Mouse (Mus musculus) testis, adult 2 months (tissue): ENCODE results near the gene Lrrk1. TPM values are rescaled to one million over a fixed set of nuclear protein-coding genes. Genes with fewer than 3 reads are reported as not detected.

Experiments
- H3K27ac ChIP-seq: fragments of 200-500 bp; 2 replicates; pipeline ENCODE4 v1.5.1; 2012; ENCODE audit warnings: low read depth, low read length; ENCODE audit not compliant: control insufficient read depth, insufficient read depth
- H3K27me3 ChIP-seq: fragments of 200-500 bp; 2 replicates; pipeline ENCODE4 v1.6.1; 2012; ENCODE audit warnings: mild to moderate bottlenecking, low read length, moderate library complexity; ENCODE audit not compliant: control insufficient read depth, insufficient read depth
- H3K36me3 ChIP-seq: fragments of 200-500 bp; 2 replicates; pipeline ENCODE4 v1.6.1; 2012; ENCODE audit warnings: mild to moderate bottlenecking, low read length; ENCODE audit not compliant: control insufficient read depth, insufficient read depth
- H3K4me1 ChIP-seq: fragments of 200-500 bp; 2 replicates; pipeline ENCODE4 v1.6.1; 2012; ENCODE audit warnings: low read length; ENCODE audit not compliant: control insufficient read depth, insufficient read depth
- H3K4me3 ChIP-seq: fragments of 200-500 bp; 2 replicates; pipeline ENCODE4 v1.5.1; 2012; ENCODE audit warnings: low read depth, mild to moderate bottlenecking, low read length, moderate library complexity, mixed read lengths; ENCODE audit not compliant: control insufficient read depth
- CTCF ChIP-seq: fragments of 200-500 bp; IDR thresholded peaks from 2 replicates; pipeline ENCODE4 v1.5.1; 2012; ENCODE audit warnings: low read depth, mild to moderate bottlenecking, inconsistent platforms, low read length, moderate library complexity; ENCODE audit not compliant: control insufficient read depth, insufficient read depth, insufficient replicate concordance
- POLR2A ChIP-seq: fragments of 200-500 bp; IDR thresholded peaks from 2 replicates; pipeline ENCODE4 v1.6.1; 2012; ENCODE audit warnings: low read depth, mild to moderate bottlenecking, inconsistent platforms, low read length, moderate library complexity; ENCODE audit not compliant: control insufficient read depth
- polyA plus RNA-seq: library from polyadenylated mRNA; depleted of rRNA; stranded (reverse); fragments of >200 nt; gene quantifications from 2 replicates; pipeline ENCODE4 v1.2.3, GENCODE M21; 2012

The Lrrk1 gene
- polyA plus RNA-seq, 1 experiment: 2.3 TPM

GRCm38 (mm10) chr7:66273494-66273893, 114.7 kb downstream of the Lrrk1 start:
- H3K36me3 ChIP-seq: no peaks in the 10 kb centered on the region
- H3K4me3 ChIP-seq: no peak overlapping the region
- H3K27ac ChIP-seq: no peak overlapping the region
- H3K27me3 ChIP-seq: no peaks in the 10 kb centered on the region
- TF ChIP-seq POLR2A (no peak), CTCF (no peak)
- no peaks in the 10 kb centered on the region for H3K4me1 ChIP-seq

- H3K4me1 ChIP-seq: no peaks in the 10 kb centered on the region
- no peak overlapping the region for H3K4me3 ChIP-seq
- H3K27me3 ChIP-seq: no peaks in the 10 kb centered on the region
- TF ChIP-seq CTCF (peak; percentile 38; the same call in 1 of the 2 replicates), POLR2A (no peak)
- H3K36me3 ChIP-seq: no peaks in the 10 kb centered on the region
- H3K27ac ChIP-seq: no peak overlapping the region
Measured at GRCm38 (mm10) chr7:66271226-66271625, 116.9 kb downstream of the Lrrk1 start.

GRCm38 (mm10) chr7:66266942-66267850, 121.0 kb downstream of the Lrrk1 start:
- no peaks in the 10 kb centered on the region for H3K4me1 ChIP-seq
- TF ChIP-seq CTCF (no peak), POLR2A (no peak)
- H3K36me3 ChIP-seq: no peaks in the 10 kb centered on the region
- no peak overlapping the region for H3K4me3 ChIP-seq
- H3K27me3 ChIP-seq: no peaks in the 10 kb centered on the region
- H3K27ac ChIP-seq: no peak overlapping the region

GRCm38 (mm10) chr7:66263421-66263820, 124.7 kb downstream of the Lrrk1 start:
- Histone ChIP-seq H3K4me1 (no peaks in the 10 kb centered on the region), H3K27ac (no peak overlapping the region), H3K36me3 (no peaks in the 10 kb centered on the region), H3K4me3 (no peak overlapping the region), H3K27me3 (no peaks in the 10 kb centered on the region)
- no peak for TF ChIP-seq POLR2A
- TF ChIP-seq CTCF: no peak

- Histone ChIP-seq H3K4me1 (no peaks in the 10 kb centered on the region), H3K36me3 (no peaks in the 10 kb centered on the region), H3K27ac (no peak overlapping the region), H3K27me3 (no peaks in the 10 kb centered on the region), H3K4me3 (no peak overlapping the region)
- no peak for TF ChIP-seq CTCF
- no peak for TF ChIP-seq POLR2A
Measured at GRCm38 (mm10) chr7:66262570-66263156, 125.5 kb downstream of the Lrrk1 start.

- TF ChIP-seq POLR2A: no peak
- no peak for TF ChIP-seq CTCF
- Histone ChIP-seq H3K4me1 (no peaks in the 10 kb centered on the region), H3K4me3 (no peak overlapping the region), H3K36me3 (no peaks in the 10 kb centered on the region), H3K27me3 (no peaks in the 10 kb centered on the region), H3K27ac (no peak overlapping the region)
Measured at GRCm38 (mm10) chr7:66260763-66261390, 127.3 kb downstream of the Lrrk1 start.

GRCm38 (mm10) chr7:66260295-66260694, 127.9 kb downstream of the Lrrk1 start:
- Histone ChIP-seq H3K27ac (no peak overlapping the region), H3K4me3 (no peak overlapping the region), H3K36me3 (no peaks in the 10 kb centered on the region), H3K27me3 (no peaks in the 10 kb centered on the region), H3K4me1 (no peaks in the 10 kb centered on the region)
- no peak for TF ChIP-seq CTCF
- no peak for TF ChIP-seq POLR2A
